Mouse (Mus musculus) lung, postnatal 0 days (tissue): ENCODE measurements at regions not wholly inside any gene's neighbourhood (a gene's known extent, or its start where the extent isn't known, plus 50 kb on each side); places are given as distances from the start of the nearest gene placed in this dataset.

ENCODE experiments used
- CTCF ChIP-seq: IDR thresholded peaks from 2 replicates; pipeline ENCODE4 v1.5.1; 2016; ENCODE audit warnings: antibody characterized with exemption, mild to moderate bottlenecking
- EP300 ChIP-seq: IDR thresholded peaks from 2 replicates; pipeline ENCODE4 v1.6.1; 2016; ENCODE audit warnings: antibody characterized with exemption, mild to moderate bottlenecking, control low read depth

DNA sequence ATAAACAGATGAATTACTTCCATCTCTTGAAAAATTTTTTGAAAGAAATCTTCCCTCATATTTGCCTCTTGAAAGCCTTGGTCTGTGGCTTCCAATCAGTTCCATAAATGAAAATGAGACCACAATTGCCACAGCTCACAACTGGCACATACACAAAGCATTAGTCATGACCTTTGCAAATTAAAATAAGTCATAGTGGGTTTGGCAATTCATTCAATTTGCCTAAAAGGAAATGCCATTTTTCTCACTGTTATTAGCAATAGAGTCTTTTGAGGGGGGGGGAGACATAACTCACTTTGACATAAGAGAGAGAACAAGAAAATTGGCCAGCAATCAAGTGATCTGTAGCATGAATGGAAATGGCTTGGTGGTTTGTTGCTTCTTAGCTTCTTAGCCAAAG, 98.8 kb downstream of the Arl4a start:
- TF ChIP-seq EP300 = no peak
- no peak for TF ChIP-seq CTCF
